Comparison of ENCODE assay signal across 20 mouse cellular contexts in the genomic region with DNA sequence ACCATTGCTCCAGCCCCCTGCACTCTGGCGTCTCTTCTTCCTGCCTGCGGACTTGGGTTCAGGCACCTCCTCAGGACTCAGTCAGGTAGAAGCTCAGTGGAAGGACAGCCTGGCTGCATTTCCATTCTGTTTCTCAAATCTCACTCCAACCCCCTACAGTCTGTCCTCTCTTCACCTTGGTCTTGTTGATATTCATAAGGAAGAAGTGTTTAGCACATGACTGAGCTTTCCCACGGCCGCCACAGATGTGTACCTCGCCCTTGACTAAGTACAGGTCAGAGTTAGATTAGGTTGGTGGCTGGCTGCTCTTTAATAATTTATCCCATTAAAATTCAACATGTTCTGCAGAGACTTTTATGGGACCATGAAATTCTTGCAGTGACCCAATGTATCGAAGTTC.
A peak's percentile ranks its signal among the peaks of the same experiment; 100 is the strongest.
DNase-seq lines count a peak whose midpoint lies in the region; ATAC-seq and TF ChIP-seq lines count a peak whose summit lies in the region.
"Had no signal": no experiment of that assay in that cellular context is flagged by ENCODE, and none has a peak within 500 bp of the region (broad histone marks: within the 10 kb centered on the region; RNA-seq: fewer than 3 reads in every experiment).

No protein-coding gene starts in this region.

- DNase-seq in R1 (ENCODE audit: low read depth, low spot score) = peak; percentile 2
- DNase-seq in kidney, adult 2 months = peak; percentile 74
- peak; percentile 54 to 76 for DNase-seq in kidney, postnatal 25 days
- no peak for DNase-seq in lung, postnatal 36 days
- DNase-seq in adrenal gland, postnatal 4 days (ENCODE audit: low spot score in 2 of 2) = no peak
- no peak for DNase-seq in layer of hippocampus, adult 9-10 months (ENCODE audit: low spot score)
- DNase-seq: adrenal gland, adult 2 months; adrenal gland, postnatal 25 days; cerebellum, adult 2 months; cerebellum, postnatal 10 days; gastrocnemius, postnatal 36 days; heart, adult 11 months; heart, postnatal 10 days; heart, postnatal 4 days had no signal

- peak overlapping the region; percentile 92 for H3K27ac ChIP-seq in kidney, adult 2 months (ENCODE audit: insufficient read depth, low read depth, low read length)
- peak overlapping the region; percentile 46; the same call in 1 of the 2 replicates for H3K27ac ChIP-seq in kidney, embryonic 16.5 days (ENCODE audit: low read length)
- H3K27ac ChIP-seq in forebrain, embryonic 12.5 days = no peak overlapping the region
- H3K27ac ChIP-seq: embryonic facial prominence, embryonic 10.5 days; forebrain, embryonic 15.5 days; heart, embryonic 10.5 days; hindbrain, embryonic 13.5 days had no signal

- no peak for TF ChIP-seq CTCF in kidney, adult 2 months (conservative IDR thresholded peaks at IDR 0.05; ENCODE audit: insufficient read depth, insufficient read length, low read depth, low read length)

- H3K4me3 ChIP-seq in kidney, adult 2 months (ENCODE audit: insufficient read depth, low read depth, low read length) = no peak overlapping the region
- H3K4me3 ChIP-seq in kidney, embryonic 16.5 days (ENCODE audit: low read length) = no peak overlapping the region
- H3K4me3 ChIP-seq in forebrain, embryonic 12.5 days (replicated peaks) = no peak overlapping the region
- H3K4me3 ChIP-seq: embryonic facial prominence, embryonic 10.5 days; forebrain, embryonic 15.5 days; heart, embryonic 10.5 days; hindbrain, embryonic 13.5 days had no signal

- H3K36me3 ChIP-seq in kidney, adult 2 months (ENCODE audit: control insufficient read depth, insufficient read depth, low read length) = no peaks in the 10 kb centered on the region
- H3K36me3 ChIP-seq in kidney, embryonic 16.5 days (ENCODE audit: insufficient read depth, low read length) = no peaks in the 10 kb centered on the region
- H3K36me3 ChIP-seq in forebrain, embryonic 12.5 days (replicated peaks) = no peaks in the 10 kb centered on the region
- H3K36me3 ChIP-seq: embryonic facial prominence, embryonic 10.5 days; forebrain, embryonic 15.5 days; heart, embryonic 10.5 days; hindbrain, embryonic 13.5 days had no signal

- H3K27me3 ChIP-seq in kidney, adult 2 months (replicated peaks; ENCODE audit: control insufficient read depth, insufficient read depth, low read length) = no peaks in the 10 kb centered on the region
- no peaks in the 10 kb centered on the region for H3K27me3 ChIP-seq in kidney, embryonic 16.5 days (ENCODE audit: insufficient read depth, low read length)
- H3K27me3 ChIP-seq in forebrain, embryonic 12.5 days = no peaks in the 10 kb centered on the region
- H3K27me3 ChIP-seq: forebrain, embryonic 15.5 days; hindbrain, embryonic 13.5 days had no signal

- H3K9me3 ChIP-seq in kidney, embryonic 16.5 days (ENCODE audit: low read length) = no peaks in the 10 kb centered on the region
- no peaks in the 10 kb centered on the region for H3K9me3 ChIP-seq in forebrain, embryonic 12.5 days
- H3K9me3 ChIP-seq: embryonic facial prominence, embryonic 10.5 days; forebrain, embryonic 15.5 days; heart, embryonic 10.5 days; hindbrain, embryonic 13.5 days had no signal

- TF ChIP-seq POLR2A in kidney, adult 2 months (IDR thresholded peaks at IDR 0.05; ENCODE audit: low read depth, low read length) = no peak

- WGBS in kidney, adult 2 months = 39% methylated on average over 6 of the region's 6 CpGs
- WGBS in kidney, embryonic 16.5 days = 65% methylated on average over 6 of the region's 6 CpGs
- 95% methylated on average over 6 of the region's 6 CpGs for WGBS in forebrain, embryonic 12.5 days

- H3K9ac ChIP-seq in kidney, embryonic 16.5 days (replicated peaks; ENCODE audit: low read length) = no peak overlapping the region
- no peak overlapping the region for H3K9ac ChIP-seq in forebrain, embryonic 12.5 days
- H3K9ac ChIP-seq: forebrain, embryonic 15.5 days; hindbrain, embryonic 13.5 days had no signal

- no peak overlapping the region for H3K4me2 ChIP-seq in kidney, embryonic 16.5 days (replicated peaks; ENCODE audit: low read depth, low read length)
- no peak overlapping the region for H3K4me2 ChIP-seq in forebrain, embryonic 12.5 days
- H3K4me2 ChIP-seq: forebrain, embryonic 15.5 days; hindbrain, embryonic 13.5 days had no signal

- no peaks in the 10 kb centered on the region; the same call in 1 of the 2 replicates for H3K4me1 ChIP-seq in kidney, adult 2 months (ENCODE audit: control insufficient read depth, insufficient read depth, low read length)
- H3K4me1 ChIP-seq in kidney, embryonic 16.5 days (ENCODE audit: insufficient read depth, low read length) = 0 out of 2 replicates have a peak, but pooled peaks cover 2% of the 10 kb centered on the region
- H3K4me1 ChIP-seq in forebrain, embryonic 12.5 days = no peaks in the 10 kb centered on the region
- H3K4me1 ChIP-seq: embryonic facial prominence, embryonic 10.5 days; forebrain, embryonic 15.5 days; heart, embryonic 10.5 days; hindbrain, embryonic 13.5 days had no signal

- peak; percentile 90 for ATAC-seq in kidney, embryonic 16.5 days (ENCODE audit: low FRiP score, low TSS enrichment)
- no peak for ATAC-seq in forebrain, embryonic 12.5 days (ENCODE audit: low FRiP score)
- ATAC-seq: forebrain, embryonic 15.5 days had no signal

Comparison
In these comparisons a context has a peak if more than half of its experiments do, and no peak if none do; other contexts are left out.
1. DNase-seq: peak in R1 (single experiment), kidney, adult 2 months (single experiment) and kidney, postnatal 25 days (2 of 2); none in lung, postnatal 36 days (single experiment), adrenal gland, postnatal 4 days (0 of 2) and layer of hippocampus, adult 9-10 months (single experiment).